Mouse (Mus musculus) embryonic stem cell, embryonic (primary cell): ENCODE data around the gene Uts2.

ENCODE experiments used
- CTCF ChIA-PET, 4 experiments: fragments of 300-600 bp in 2 of 4; fragments of 350-600 bp in 2 of 4; sonication (Branson Sonifier 250); formaldehyde crosslinking; loops; one replicate each; lab custom pipeline; 2022; ENCODE audit warnings: inconsistent platforms in 2 of 4; lab: Charles Lee
- POLR2A ChIA-PET, 4 experiments: fragments of 300-600 bp in 2 of 4; fragments of 350-600 bp in 2 of 4; sonication (Branson Sonifier 250); formaldehyde crosslinking; loops; one replicate each; lab custom pipeline; 2022; ENCODE audit warnings: antibody characterized with exemption in 4 of 4, inconsistent platforms in 1 of 4; lab: Charles Lee

Uts2 gene

DNA sequence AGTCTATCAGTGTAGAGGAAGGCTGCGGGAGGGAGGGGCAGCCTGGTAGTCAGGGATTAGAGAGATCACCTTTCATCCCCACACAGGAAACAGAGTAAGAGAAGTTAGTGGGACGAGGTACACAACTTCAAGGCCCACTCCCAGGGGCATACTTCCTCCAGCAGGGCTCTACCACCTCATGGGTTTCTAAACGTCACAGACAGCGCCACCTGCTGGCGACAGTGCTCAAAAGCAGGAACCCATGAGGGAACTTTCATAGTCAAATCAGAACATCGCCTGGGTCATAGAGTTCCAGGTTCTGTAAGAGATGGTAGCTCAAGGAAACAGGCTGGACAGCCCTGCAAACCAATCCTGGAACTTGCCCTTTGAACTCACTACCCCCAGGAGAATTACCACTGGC, 6.7 kb upstream of the Uts2 start:
- ChIA-PET CTCF (interaction anchor here in 3 of 4 experiments (0.9 to 2.7 kb wide), 6 partner anchors 11 to 154 kb away, joined by 3 to 10 read pairs (median 6); no protein-coding TSS in a partner anchor), POLR2A (interaction anchor here in 1 of 4 experiments (0.6 to 1.5 kb wide), 3 partner anchors 12 to 271 kb away, joined by 3 to 4 read pairs (median 3); no protein-coding TSS in a partner anchor)

DNA sequence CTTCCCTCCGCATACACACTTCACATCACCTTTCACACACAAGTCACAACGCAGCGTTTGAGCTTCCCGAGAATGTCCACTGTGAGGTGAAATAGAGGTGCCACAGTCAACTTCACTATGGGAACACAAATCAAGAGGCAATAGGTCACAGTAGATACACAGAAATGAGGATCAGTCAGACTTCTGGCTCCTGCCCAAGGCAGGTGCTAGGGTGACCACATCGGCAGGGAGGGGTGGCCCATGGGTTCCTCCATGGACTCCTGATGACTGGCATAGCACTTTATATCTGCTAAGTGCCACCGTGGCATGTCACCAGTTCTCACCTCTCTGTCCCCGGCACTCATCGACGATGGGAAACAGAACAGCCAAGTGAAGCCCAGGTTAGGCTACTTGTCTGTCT, 1.7 kb downstream of the Uts2 start:
- POLR2A ChIA-PET = interaction anchor here in 1 of 4 experiments (1.5 kb wide), 1 partner anchor 18 kb away, joined by 3 read pairs; no protein-coding TSS in a partner anchor
- CTCF ChIA-PET = interaction anchor here (0.6 to 2.8 kb wide), 9 partner anchors 8 to 511 kb away, joined by 3 to 11 read pairs (median 3); no protein-coding TSS in a partner anchor

DNA sequence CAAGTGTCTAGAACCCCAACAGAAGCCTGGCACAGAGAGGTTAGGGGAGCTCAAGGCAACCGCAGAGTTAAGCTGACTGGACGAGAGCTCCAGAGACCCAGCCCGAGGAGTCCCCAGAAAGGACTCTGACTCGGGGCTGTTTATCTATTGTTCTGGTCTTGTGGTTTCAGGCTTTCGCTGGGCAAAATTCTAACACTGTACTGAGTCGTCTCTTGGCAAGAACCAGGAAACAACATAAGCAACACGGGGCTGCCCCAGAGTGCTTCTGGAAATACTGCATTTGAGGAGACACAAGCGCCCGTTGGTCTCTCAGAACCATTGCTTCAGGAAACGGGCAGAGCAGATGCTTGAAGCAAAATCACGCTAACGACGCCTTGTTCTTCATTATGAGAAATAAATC, 4.5 kb downstream of the Uts2 start:
- ChIA-PET CTCF (interaction anchor here in 1 of 4 experiments (1.7 kb wide), 1 partner anchor 26 kb away, joined by 4 read pairs; no protein-coding TSS in a partner anchor), POLR2A (interaction anchor here in 1 of 4 experiments (1.1 kb wide), 1 partner anchor 43 kb away, joined by 3 read pairs; the partner anchor contains the start of gene Per3)

DNA sequence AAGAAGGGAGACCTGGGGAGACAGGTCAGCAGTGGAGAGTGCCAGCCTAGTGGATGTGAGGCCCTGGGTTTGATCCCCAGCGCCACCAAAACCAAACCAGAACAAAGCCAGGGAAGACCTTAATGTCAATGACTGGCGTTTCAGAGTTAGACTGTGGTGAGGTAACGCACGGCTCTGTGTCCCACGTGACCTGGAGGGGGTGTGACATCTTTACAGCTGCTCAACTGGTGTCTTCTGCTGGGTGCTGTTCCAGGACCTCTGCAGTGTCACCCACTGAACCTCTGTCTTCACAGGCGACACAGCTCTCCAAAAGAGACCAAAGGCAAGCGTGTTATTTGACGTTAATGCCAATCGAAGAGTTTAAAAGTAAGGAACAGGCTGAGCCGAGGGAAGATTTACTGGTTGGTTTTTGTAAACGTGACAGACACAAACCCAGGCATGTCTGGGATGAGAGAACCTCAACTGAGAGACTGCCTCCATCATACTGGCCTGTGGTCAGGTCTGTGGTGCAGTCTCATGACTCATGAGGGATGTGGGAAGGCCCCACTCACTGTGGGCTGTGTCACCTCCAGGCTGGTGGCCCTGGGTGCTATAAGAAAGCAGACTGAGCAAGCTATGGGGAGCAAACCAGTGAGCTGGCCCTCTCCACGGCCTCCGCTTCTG, 8.9 kb downstream of the Uts2 start:
- POLR2A ChIA-PET = interaction anchor here in 1 of 4 experiments (1.0 kb wide), 1 partner anchor 37 kb away, joined by 3 read pairs; no protein-coding TSS in a partner anchor

GRCm38 (mm10) chr4:151006945-151007344, 10.0 kb downstream of the Uts2 start:
- POLR2A ChIA-PET = interaction anchor here in 2 of 4 experiments (1.0 to 1.3 kb wide), 3 partner anchors 11 to 38 kb away, joined by 3 read pairs; no protein-coding TSS in a partner anchor
- CTCF ChIA-PET = interaction anchor here (0.5 to 2.6 kb wide), 51 partner anchors 8 to 1148 kb away, joined by 3 to 19 read pairs (median 4); partner anchors contain the start of genes Uts2 (in 1 of the 4) and Vamp3 (in 1 of the 4)

More for the DNA sequence above, 8.9 kb downstream of the Uts2 start:
- CTCF ChIA-PET = interaction anchor here (0.7 to 2.6 kb wide), 8 partner anchors 11 to 166 kb away, joined by 3 to 13 read pairs (median 6); no protein-coding TSS in a partner anchor

- CTCF ChIA-PET = interaction anchor here in 2 of 4 experiments (0.6 to 0.9 kb wide), 3 partner anchors 19 to 412 kb away, joined by 3 to 4 read pairs (median 3); no protein-coding TSS in a partner anchor
- POLR2A ChIA-PET = no interaction called here
Measured at GRCm38 (mm10) chr4:151010316-151010715, 13.4 kb downstream of the Uts2 start.

DNA sequence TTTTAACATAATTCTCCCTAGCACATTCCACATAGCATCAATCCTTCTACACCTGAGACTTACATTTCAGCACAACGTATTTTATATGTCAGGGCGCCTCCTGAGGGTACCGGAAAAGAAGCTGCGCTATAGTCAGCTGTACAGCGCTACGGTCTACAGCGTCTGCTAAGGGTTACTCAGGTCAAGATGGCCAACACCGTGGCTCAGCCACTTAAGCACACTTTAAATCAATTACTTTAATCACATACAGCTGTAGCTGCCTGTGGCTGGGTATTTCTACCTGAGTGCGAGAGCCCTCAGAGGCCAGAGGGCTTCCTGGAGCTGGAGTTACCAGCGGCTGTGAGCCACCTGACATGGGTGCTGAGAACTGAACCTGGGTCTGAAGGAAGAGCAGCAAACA, 19.0 kb downstream of the Uts2 start:
- ChIA-PET POLR2A (interaction anchor here in 2 of 4 experiments (0.6 to 1.4 kb wide), 2 partner anchors 16 to 30 kb away, joined by 3 read pairs; no protein-coding TSS in a partner anchor), CTCF (interaction anchor here (0.6 to 3.7 kb wide), 8 partner anchors 9 to 16 kb away, joined by 3 to 19 read pairs (median 5); no protein-coding TSS in a partner anchor)

- ChIA-PET CTCF (interaction anchor here in 3 of 4 experiments (0.6 to 3.7 kb wide), 5 partner anchors 9 to 10 kb away, joined by 3 to 19 read pairs (median 8); no protein-coding TSS in a partner anchor), POLR2A (interaction anchor here in 1 of 4 experiments (1.8 kb wide), 1 partner anchor 60 kb away, joined by 3 read pairs; no protein-coding TSS in a partner anchor)
Measured at GRCm38 (mm10) chr4:151017356-151017755, 20.5 kb downstream of the Uts2 start.

DNA sequence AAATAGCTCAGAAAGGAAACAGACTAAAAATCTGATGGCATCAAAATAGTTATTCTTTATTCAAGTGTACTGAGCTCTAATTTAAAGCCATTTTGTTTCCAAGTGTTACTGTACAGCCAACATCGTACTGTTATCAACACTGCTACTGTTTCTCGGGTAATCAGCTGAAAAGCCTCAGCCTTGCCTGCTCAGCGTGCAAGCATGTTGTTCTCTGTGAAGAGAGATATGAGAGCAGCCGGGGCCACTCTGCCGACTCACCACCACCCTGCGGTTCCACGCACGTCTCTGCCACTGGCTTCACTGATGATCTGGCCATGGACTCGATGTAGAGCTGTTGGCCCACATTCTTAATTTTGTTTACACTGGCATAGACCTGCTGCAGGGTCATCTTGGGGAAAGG, 27.3 kb downstream of the Uts2 start:
- CTCF ChIA-PET = interaction anchor here in 2 of 4 experiments (1.1 to 1.2 kb wide), 2 partner anchors 17 to 115 kb away, joined by 3 read pairs; no protein-coding TSS in a partner anchor
- POLR2A ChIA-PET = interaction anchor here in 2 of 4 experiments (0.5 to 0.6 kb wide), 2 partner anchors 9 to 840 kb away, joined by 3 to 4 read pairs; no protein-coding TSS in a partner anchor

DNA sequence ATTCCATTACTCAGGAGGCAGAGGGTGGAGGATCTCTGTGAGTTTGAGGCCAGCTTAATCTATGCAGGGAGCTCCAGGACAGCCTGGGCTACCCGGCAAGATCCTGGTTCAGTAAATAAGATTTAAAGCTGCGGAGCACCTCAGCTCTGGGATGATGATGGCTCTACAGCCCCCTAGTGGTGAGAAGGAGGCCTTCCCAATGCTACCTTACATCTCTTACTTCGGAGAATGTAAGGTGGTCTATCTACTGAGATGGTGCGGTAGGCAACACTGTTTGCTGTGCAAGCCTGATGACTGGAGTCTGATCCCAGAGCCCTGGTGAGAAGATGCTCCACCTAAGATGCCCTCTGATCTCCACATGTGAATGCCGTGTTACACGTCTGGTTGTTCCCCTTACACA, 30.1 kb downstream of the Uts2 start:
- CTCF ChIA-PET = interaction anchor here (0.6 to 1.7 kb wide), 43 partner anchors 9 to 759 kb away, joined by 3 to 15 read pairs (median 4); partner anchors contain the start of gene Per3 (in 2 of the 4)

GRCm38 (mm10) chr4:151036521-151036920, 39.6 kb downstream of the Uts2 start:
- ChIA-PET POLR2A (no interaction called here), CTCF (interaction anchor here in 1 of 4 experiments (0.5 to 1.4 kb wide), 2 partner anchors 10 to 603 kb away, joined by 4 to 5 read pairs; no protein-coding TSS in a partner anchor)

More for the DNA sequence above, 30.1 kb downstream of the Uts2 start:
- POLR2A ChIA-PET = interaction anchor here in 1 of 4 experiments (1.0 kb wide), 1 partner anchor 31 kb away, joined by 5 read pairs; the partner anchor contains the start of gene Vamp3

DNA sequence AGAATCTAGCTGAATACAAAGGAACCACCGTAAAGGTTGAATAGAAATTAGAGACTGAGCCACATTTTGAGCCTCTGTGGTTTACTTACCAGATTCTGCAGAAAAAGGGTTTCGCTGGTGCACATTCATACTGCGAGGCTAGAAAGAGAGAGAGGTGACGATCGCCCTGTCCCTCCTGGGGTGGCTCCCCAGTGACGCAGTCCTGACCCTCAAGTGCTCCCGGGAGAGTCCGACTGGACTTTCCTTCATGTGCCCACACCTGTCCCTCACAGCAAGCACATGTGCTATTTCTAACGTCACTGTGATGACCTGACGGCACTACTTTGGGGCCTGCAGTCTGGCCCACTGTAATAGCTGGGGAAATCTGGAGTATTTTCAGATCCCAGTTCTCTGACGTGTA, 40.9 kb downstream of the Uts2 start:
- ChIA-PET POLR2A (no interaction called here), CTCF (interaction anchor here in 1 of 4 experiments (0.6 kb wide), 1 partner anchor 798 kb away, joined by 4 read pairs; no protein-coding TSS in a partner anchor)

DNA sequence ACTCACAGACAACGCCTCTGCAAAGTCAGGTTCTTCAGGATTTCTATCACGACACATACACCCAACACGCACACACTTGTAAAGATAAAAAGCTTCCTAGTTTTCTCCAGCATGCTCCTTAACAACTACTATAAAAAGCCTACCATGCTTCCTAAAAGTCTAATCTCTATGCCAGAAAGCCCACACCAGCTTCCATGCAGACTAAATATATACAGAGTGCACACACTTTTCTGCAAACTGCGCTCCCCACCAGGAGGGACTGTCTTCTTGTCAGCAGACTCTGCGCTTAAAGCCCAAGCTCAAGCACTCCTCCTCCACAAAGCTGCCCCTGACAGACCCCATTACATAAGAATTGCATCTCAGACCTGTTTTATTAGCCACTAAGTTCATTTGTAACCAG, 44.6 kb downstream of the Uts2 start:
- ChIA-PET POLR2A (interaction anchor here in 2 of 4 experiments (0.6 to 0.8 kb wide), 3 partner anchors 67 to 1299 kb away, joined by 3 to 4 read pairs (median 3); no protein-coding TSS in a partner anchor), CTCF (interaction anchor here in 3 of 4 experiments (0.6 to 1.2 kb wide), 4 partner anchors 15 to 377 kb away, joined by 3 to 5 read pairs (median 3); partner anchors contain the start of gene Vamp3 (in 1 of the 3))

- ChIA-PET CTCF (interaction anchor here in 1 of 4 experiments (2.9 kb wide), 1 partner anchor 17 kb away, joined by 15 read pairs; no protein-coding TSS in a partner anchor), POLR2A (interaction anchor here in 1 of 4 experiments (2.5 kb wide), 1 partner anchor 15 kb away, joined by 24 read pairs; the partner anchor contains the start of gene Vamp3)
Measured at GRCm38 (mm10) chr4:151043281-151043680, 46.4 kb downstream of the Uts2 start.

DNA sequence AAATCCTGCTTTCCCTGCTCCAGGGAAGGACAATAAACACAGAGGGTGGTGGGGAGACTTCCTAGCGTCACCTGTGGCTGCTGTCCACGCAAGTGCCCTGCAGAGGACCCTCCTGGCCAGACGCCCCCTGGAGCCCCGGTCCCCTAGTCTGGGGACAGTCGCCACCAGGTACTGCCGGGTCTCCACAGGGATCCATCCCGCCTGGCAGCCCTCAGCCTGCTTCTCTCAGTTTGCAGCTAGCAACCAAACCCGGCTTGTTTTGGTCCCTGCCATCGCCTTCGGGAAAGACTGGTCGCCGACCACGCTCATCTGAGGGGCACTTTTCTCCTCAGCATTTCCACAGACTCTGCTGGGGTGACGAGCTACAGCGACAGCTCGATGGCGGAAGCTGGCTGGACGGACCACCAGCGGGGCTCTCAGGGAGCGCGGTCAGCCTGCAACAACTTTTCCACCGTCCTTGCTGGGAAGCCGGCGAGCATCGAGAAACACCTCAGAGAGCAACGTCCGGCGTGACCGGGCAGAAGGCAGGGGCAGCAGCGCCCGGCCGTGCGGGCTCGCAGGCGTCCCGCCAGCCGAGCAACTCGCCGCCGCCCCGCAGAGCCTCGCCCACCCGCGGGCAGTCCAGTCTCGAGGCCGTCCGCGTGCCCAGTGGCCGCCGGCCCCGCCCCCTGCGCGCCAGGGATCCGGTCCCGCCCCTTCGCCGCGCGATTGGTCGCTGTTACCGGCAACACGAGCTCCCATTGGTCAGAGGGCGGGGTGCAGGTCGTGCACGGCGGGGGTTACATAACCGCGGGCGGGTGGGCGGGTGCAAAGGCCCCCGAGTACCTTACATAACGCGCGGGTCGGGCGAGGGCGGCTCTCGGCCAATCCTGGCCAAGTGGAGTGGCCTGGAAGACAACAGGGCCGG, 47.4 kb downstream of the Uts2 start, which contains the start of gene Per3:
Gene Per3, minus strand, starts transcription at position 629 of the 907 bp plus-strand sequence.
- POLR2A ChIA-PET = interaction anchor here (0.5 to 2.5 kb wide), 19 partner anchors 8 to 1092 kb away, joined by 3 to 24 read pairs (median 3); partner anchors contain the start of gene Vamp3 (in 2 of the 4)
- CTCF ChIA-PET = interaction anchor here in 3 of 4 experiments (0.5 to 2.9 kb wide), 13 partner anchors 15 to 1168 kb away, joined by 3 to 15 read pairs (median 3); no protein-coding TSS in a partner anchor

GRCm38 (mm10) chr4:151044944-151045570, 48.2 kb downstream of the Uts2 start:
- CTCF ChIA-PET = interaction anchor here in 2 of 4 experiments (0.5 to 2.9 kb wide), 10 partner anchors 14 to 1167 kb away, joined by 3 to 15 read pairs (median 4); no protein-coding TSS in a partner anchor
- POLR2A ChIA-PET = interaction anchor here (0.6 to 2.5 kb wide), 13 partner anchors 13 to 366 kb away, joined by 3 to 24 read pairs (median 3); partner anchors contain the start of gene Vamp3 (in 2 of the 4)
